Mouse (Mus musculus) lung, adult 18-20 months (tissue): ENCODE data around the gene Ubb.

ENCODE experiments used
- DNase-seq, 2 experiments: peaks; one replicate each; pipeline ENCODE4 v3.0.0; 2022; ENCODE audit warnings: mixed read lengths in 2 of 2

Gene Ubb

GRCm38 (mm10) chr11:62551226-62552119, 502 bp downstream of the Ubb start:
- peak; percentile 90 to 92 for DNase-seq

DNA sequence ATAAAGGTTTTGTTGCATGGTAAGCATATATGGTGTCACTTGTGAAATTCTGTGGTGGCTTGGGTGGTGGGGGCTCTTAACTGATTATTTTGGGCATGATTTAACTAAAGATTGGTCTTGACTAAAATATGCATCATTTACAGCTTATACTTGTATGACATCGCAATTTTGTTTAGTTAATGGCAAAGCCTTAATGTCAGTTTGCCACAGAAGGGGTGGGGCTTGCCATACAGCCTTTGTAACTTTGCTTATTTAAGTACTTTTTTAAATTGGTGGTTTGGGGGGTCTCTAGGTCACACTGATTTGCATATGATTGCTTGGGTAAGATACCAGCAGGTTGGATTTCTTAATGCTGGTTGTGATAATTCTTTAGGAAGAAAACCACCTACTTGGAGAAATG, 2.2 kb downstream of the Ubb start:
- DNase-seq, result no peak

DNA sequence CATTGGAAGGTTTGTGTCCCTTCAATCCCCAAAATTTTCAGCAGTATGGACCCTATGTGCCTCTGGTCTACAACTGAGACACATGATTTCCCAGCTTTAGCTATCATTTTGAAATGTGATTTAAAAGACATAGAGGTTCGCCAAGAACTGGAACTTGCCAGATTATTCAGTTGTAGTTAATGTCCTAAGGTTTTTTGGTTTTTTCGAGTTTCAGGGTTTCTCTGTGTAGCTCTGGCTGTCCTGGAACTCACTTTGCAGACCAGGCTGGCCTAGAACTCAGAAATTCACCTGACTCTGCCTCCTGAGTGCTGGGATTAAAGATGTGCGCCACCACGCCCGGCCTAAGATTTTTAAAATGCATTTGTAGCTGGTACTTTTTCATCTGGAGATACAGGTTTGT, 2.7 kb downstream of the Ubb start:
- no peak for DNase-seq

GRCm38 (mm10) chr11:62554163-62554855, 3.3 kb downstream of the Ubb start:
- no peak for DNase-seq

GRCm38 (mm10) chr11:62554934-62555517, 4.1 kb downstream of the Ubb start:
- DNase-seq, result no peak

DNA sequence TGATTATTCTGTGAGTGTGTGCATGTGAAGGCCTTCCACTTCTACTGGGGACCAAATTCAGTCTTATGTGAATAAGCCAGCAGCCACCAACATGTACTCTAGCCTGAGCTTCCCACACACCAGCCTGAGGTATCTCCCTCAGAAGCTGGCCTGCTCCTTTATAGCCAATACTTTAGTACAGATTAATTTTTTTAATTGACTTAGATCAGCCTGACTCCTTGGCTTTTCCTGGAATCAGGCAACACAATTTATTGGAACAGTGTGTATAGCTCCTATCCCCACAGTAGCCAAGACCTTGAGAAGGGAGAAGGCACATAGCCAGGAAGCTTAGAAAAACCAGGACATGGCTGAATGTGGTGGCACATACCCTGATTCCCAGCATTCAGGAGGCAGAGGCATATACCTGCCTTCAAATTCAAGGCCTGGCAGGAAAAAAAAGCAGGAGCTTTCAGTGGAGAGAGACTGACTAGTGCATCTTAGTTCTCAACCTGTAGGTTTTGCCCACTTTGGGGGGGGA, 5.0 kb downstream of the Ubb start:
- DNase-seq, result no peak

DNA sequence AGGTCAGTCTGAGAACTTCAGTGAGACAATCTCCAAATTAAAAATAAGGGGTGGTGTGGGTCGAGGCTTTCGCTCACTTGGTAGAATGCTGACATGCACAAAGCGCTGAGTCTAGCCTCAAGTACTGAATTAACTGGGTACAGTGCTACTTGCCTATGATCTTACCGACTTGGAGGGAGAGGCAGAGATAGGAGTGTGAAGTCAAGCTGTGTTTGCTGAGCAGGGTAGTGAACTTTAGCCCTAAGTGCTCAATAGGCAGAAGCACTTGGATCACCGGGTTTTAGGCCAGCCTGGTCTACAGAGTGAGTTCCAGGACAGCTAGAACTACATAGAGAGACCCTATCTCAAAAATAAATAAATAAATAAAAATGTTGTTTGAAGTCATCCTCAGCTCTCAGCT, 6.2 kb downstream of the Ubb start:
- DNase-seq, result no peak

DNA sequence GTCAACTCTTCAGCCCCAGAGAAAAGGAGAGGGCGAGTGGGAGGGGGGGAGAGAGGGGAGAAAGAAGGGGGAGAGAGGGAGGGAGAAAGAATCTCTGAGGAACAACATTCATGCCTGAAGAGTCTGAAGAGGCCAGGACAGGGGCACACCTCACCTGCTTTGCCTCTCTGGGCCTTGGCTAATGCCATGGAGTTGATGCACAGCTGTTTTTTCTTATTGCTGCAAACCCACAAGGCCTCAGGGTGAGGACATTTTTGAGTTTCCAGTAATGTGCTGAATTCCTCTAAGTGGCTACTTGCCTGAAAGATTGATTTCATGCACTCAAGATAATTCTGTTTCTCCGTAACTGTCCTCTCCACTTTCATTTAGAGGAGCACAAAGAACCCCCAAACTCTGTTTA, 7.2 kb downstream of the Ubb start:
- no peak for DNase-seq

- peak; percentile 52 to 57 for DNase-seq
Observed at GRCm38 (mm10) chr11:62558961-62559646, 8.1 kb downstream of the Ubb start.

- peak in 1 of 2 experiments; percentile 18 for DNase-seq
Observed at GRCm38 (mm10) chr11:62560463-62561016, 9.6 kb downstream of the Ubb start.

DNA sequence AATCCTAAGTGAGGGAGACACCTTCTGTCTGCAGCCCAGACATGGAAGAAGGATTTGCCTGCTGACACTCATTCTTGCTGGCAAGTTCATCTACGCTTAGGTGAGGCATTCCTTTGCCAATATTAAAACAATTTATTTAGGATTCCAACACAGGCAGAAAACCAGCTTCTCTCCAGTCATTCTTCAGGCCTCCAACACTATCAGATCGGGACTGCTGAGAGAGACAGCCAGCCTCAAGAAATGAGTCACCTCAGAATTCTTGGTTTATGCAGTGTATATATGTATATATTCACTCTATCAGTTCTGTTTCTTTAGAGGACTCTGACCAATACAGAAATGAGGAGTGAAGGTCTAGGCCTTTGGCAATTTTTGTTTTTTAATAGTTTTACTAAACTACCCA, 12.6 kb downstream of the Ubb start:
- DNase-seq, result no peak

DNA sequence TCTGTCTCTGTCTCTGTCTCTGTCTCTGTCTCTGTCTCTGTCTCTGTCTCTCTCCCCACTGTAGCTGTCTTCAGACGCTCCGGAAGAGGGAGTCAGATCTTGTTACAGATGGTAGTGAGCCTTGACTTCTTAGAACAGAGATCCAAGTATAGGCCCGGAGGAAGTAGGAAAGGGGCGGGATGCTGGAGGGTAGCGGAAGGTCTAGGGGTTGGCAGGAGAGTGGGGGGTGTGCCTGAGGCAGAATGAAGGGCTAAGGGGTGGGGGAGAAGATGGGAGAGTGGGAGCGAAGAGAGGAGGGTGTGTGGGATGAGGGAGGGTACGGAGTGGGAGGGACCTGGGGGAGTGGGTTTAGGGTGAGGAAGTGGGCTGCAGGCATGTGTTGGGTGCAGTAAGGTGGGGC, 14.8 kb downstream of the Ubb start:
- no peak for DNase-seq

GRCm38 (mm10) chr11:62566211-62566610, 15.2 kb downstream of the Ubb start:
- no peak for DNase-seq

DNA sequence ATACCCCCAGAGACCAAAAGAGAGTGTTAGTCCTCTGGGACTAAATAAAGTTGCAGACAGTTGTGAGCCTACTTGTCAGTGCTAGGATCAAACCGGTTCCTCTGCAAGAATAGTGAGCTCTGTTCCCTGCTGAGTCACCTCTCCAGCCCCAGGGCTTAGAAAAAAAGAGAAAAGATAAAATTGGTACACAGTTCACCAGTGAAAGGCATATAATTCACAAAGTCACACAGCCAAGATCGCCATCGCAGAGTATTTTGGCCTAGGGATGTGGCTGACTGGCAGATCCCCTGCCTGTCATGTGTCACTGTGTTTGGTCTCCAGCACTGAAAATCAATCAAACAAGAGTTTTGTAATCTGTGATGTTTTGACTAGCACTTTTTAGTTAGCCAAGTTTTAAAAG, 17.3 kb downstream of the Ubb start:
- DNase-seq, result no peak

GRCm38 (mm10) chr11:62573959-62574702, 23.2 kb downstream of the Ubb start, which contains the start of gene Trpv2:
Gene Trpv2 (plus strand): TSS chr11:62574486.
- DNase-seq, result no peak

DNA sequence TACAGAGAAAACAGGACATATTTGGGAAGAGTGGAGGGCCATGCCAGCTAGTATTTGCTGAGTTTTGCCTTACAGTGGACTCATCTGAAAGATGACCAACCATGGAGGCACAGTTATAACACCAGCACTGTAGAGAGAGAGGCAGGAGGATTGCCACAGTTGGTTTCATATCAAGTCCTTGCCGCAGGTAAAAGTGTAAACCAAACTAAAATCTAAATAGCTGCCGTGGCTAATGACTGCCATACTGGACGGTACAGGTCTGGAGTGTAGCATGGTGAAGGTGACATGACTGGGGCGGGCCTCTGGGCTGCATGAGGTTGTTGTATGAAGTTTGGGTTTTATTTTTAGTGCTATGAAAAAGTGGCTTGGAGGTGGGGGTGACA, 23.7 kb downstream of the Ubb start:
- DNase-seq, result no peak

DNA sequence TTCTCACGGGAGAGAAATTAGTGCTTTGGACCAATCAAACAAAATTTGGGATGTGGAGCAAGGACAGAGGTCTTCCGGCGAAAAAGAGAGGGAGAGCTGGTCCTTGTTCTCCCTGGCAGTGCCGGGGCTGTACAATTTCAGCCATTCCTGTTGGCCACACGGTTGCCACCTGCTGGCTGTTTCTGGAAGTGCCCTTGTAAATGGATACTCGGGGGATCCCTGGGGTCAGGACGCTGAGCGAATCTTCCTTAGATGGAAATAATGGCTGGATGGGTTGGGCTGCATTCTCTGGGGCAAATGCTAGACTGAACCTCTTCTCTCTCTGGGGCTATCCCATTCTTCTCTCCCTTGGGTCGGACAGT, 24.3 kb downstream of the Ubb start:
- peak; percentile 81 to 86 for DNase-seq

DNA sequence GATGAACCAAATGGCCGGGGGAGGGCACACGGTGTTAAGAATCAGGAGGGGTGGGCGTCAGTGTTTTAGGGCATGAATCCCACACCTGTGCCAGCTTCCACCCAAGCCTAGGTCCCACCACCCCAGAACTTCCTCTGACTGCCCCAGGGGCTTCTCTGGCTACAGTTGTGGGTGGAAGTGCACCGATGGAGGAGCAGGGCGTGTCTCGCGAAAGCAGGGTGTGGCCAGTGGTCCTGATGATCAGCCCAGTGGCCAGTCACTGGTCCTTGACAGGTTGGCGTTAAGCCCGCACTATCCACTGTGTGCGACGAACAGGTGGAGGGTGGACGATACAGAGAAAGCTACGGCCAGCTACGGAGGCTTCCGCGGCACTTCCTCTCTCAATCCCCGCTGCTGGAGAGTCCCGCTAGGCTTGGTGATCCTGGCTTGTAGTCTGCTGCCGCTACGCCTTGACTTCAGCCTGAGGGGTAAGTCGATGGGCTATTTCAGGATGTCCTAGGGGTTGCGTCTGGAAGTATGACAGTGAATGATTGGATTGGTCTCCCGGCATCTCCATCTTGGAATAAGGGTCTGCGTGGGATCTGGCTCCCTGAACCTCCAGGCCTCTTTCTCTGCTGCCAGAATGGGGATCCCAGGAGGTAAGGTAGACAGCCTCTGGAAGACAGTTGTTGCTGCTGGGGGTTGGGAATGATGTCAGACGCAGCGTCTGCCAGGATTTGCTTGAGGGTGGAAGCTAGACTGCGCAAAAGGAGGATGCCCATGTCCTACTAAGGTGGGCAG, 24.9 kb downstream of the Ubb start:
- peak; percentile 60 to 68 for DNase-seq

GRCm38 (mm10) chr11:62576530-62577152, 25.7 kb downstream of the Ubb start:
- peak; percentile 59 to 67 for DNase-seq

DNA sequence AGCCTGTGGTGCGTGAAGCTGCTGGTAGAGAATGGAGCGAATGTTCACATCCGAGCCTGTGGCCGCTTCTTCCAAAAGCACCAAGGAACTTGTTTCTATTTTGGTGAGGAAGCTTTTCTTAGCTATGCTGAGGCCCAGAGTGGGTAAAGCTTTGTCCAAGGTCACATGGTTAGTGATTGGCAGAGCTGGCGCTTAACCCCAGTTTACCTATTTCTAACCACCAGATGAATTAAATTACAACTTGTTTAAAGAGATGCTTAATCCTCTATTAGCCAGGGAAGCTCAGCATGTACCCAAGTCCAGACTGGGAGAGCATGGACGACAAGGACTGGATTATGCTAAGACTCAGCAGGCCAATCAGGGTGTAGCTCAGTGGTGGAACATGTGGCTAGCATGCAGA, 32.1 kb downstream of the Ubb start:
- DNase-seq, result no peak
